Mouse (Mus musculus) intestine, embryonic 15.5 days (tissue): ENCODE results near the gene Pde4d. TPM values are rescaled to one million over a fixed set of nuclear protein-coding genes. Genes with fewer than 3 reads are reported as not detected.
A peak's percentile ranks its signal among the peaks of the same experiment; 100 is the strongest.

ENCODE experiments used
- ATAC-seq: fragments of 200-750 bp; cut with Nextera tagmentation; 2 replicates; pipeline ENCODE4 v1.8.0; 2017; ENCODE audit warnings: moderate TSS enrichment, moderate library complexity
- H3K27ac ChIP-seq: fragments of 300-500 bp; sonication (generic); 2 replicates; pipeline ENCODE4 v1.5.1; 2015; ENCODE audit warnings: mild to moderate bottlenecking, inconsistent platforms
- H3K27me3 ChIP-seq: fragments of 300-500 bp; sonication (generic); replicated peaks from 2 replicates; pipeline ENCODE4 v1.6.1; 2015; ENCODE audit warnings: inconsistent platforms
- H3K36me3 ChIP-seq: fragments of 300-500 bp; sonication (generic); 2 replicates; pipeline ENCODE4 v1.6.1; 2015; ENCODE audit warnings: inconsistent platforms
- H3K4me1 ChIP-seq: fragments of 300-500 bp; sonication (generic); replicated peaks from 2 replicates; pipeline ENCODE4 v1.6.1; 2015; ENCODE audit warnings: inconsistent platforms
- H3K4me2 ChIP-seq: fragments of 300-500 bp; sonication (generic); replicated peaks from 2 replicates; pipeline ENCODE4 v1.6.1; 2015; ENCODE audit warnings: mild to moderate bottlenecking, inconsistent platforms
- H3K4me3 ChIP-seq: fragments of 300-500 bp; sonication (generic); replicated peaks from 2 replicates; pipeline ENCODE4 v1.5.1; 2015; ENCODE audit warnings: inconsistent platforms
- H3K9ac ChIP-seq: fragments of 300-500 bp; sonication (generic); 2 replicates; pipeline ENCODE4 v1.6.1; 2015; ENCODE audit warnings: inconsistent platforms
- H3K9me3 ChIP-seq: fragments of 300-500 bp; sonication (generic); 2 replicates; pipeline ENCODE4 v1.6.1; 2016; ENCODE audit warnings: inconsistent platforms
- WGBS: fragments of 180-500 bp; shearing (Covaris S2); methylation state at CpG from one replicate; pipeline ENCODE4 v1.1.7; 2015; 5-methylcytosine and 5-hydroxymethylcytosine counted together
- polyA plus RNA-seq: library from polyadenylated mRNA; unstranded; fragments of >200 nt; fragmentation: Nextera tagmentation; extraction: Ambion mirVana; gene quantifications from 2 replicates; pipeline ENCODE4 v1.2.1, GENCODE M21; 2015

Gene Pde4d
- polyA plus RNA-seq, 1 experiment from 2014 or later = 18.5 TPM

- H3K9me3 ChIP-seq = no peaks in the 10 kb centered on the region
- H3K36me3 ChIP-seq = no peaks in the 10 kb centered on the region
- H3K27me3 ChIP-seq = no peaks in the 10 kb centered on the region
- H3K27ac ChIP-seq = no peak overlapping the region; the same call in 1 of the 2 replicates
- no peaks in the 10 kb centered on the region for H3K4me1 ChIP-seq
- no peak overlapping the region for H3K4me2 ChIP-seq
- no peak overlapping the region for H3K4me3 ChIP-seq
- H3K9ac ChIP-seq = no peak overlapping the region
- WGBS = 78% methylated on average over 4 of the region's 4 CpGs
- ATAC-seq = 0 out of 2 replicates have a peak, but pooled peaks have one; percentile 31
Measured at GRCm38 (mm10) chr13:109508472-109508871, 1058.7 kb downstream of the Pde4d start.

GRCm38 (mm10) chr13:109518194-109518593, 1068.4 kb downstream of the Pde4d start:
- no peak for ATAC-seq
- H3K9me3 ChIP-seq = no peaks in the 10 kb centered on the region
- H3K9ac ChIP-seq = no peak overlapping the region
- no peaks in the 10 kb centered on the region for H3K27me3 ChIP-seq
- H3K27ac ChIP-seq = no peak overlapping the region
- no peak overlapping the region for H3K4me3 ChIP-seq
- no peaks in the 10 kb centered on the region for H3K36me3 ChIP-seq
- no peak overlapping the region for H3K4me2 ChIP-seq
- 83% methylated on average over 1 of the region's 1 CpGs for WGBS
- no peaks in the 10 kb centered on the region for H3K4me1 ChIP-seq

- Histone ChIP-seq H3K4me2 (no peak overlapping the region), H3K4me3 (no peak overlapping the region), H3K27ac (no peak overlapping the region), H3K9me3 (no peaks in the 10 kb centered on the region), H3K36me3 (no peaks in the 10 kb centered on the region), H3K9ac (no peak overlapping the region), H3K27me3 (no peaks in the 10 kb centered on the region), H3K4me1 (no peaks in the 10 kb centered on the region)
- ATAC-seq = no peak
- 40% methylated on average over 3 of the region's 3 CpGs for WGBS
Measured at GRCm38 (mm10) chr13:109519485-109519884, 1069.7 kb downstream of the Pde4d start.

GRCm38 (mm10) chr13:109519966-109520646, 1070.4 kb downstream of the Pde4d start:
- no peak overlapping the region for H3K27ac ChIP-seq
- H3K36me3 ChIP-seq = no peaks in the 10 kb centered on the region
- ATAC-seq = no peak
- H3K9ac ChIP-seq = no peak overlapping the region
- no peaks in the 10 kb centered on the region for H3K4me1 ChIP-seq
- H3K4me3 ChIP-seq = no peak overlapping the region
- H3K4me2 ChIP-seq = no peak overlapping the region
- no peaks in the 10 kb centered on the region for H3K27me3 ChIP-seq
- 85% methylated on average over 2 of the region's 2 CpGs for WGBS
- H3K9me3 ChIP-seq = no peaks in the 10 kb centered on the region

- no peaks in the 10 kb centered on the region for H3K27me3 ChIP-seq
- H3K9ac ChIP-seq = no peak overlapping the region
- H3K36me3 ChIP-seq = no peaks in the 10 kb centered on the region
- H3K27ac ChIP-seq = no peak overlapping the region
- 73% methylated on average over 3 of the region's 3 CpGs for WGBS
- no peaks in the 10 kb centered on the region for H3K4me1 ChIP-seq
- H3K4me3 ChIP-seq = no peak overlapping the region
- H3K9me3 ChIP-seq = no peaks in the 10 kb centered on the region
- H3K4me2 ChIP-seq = no peak overlapping the region
- no peak for ATAC-seq
Measured at GRCm38 (mm10) chr13:109533838-109534523, 1084.2 kb downstream of the Pde4d start.

GRCm38 (mm10) chr13:109534709-109535284, 1085.0 kb downstream of the Pde4d start:
- no peak overlapping the region for H3K27ac ChIP-seq
- H3K4me1 ChIP-seq = no peaks in the 10 kb centered on the region
- no peaks in the 10 kb centered on the region for H3K9me3 ChIP-seq
- H3K27me3 ChIP-seq = no peaks in the 10 kb centered on the region
- ATAC-seq = no peak
- H3K4me2 ChIP-seq = no peak overlapping the region
- H3K36me3 ChIP-seq = no peaks in the 10 kb centered on the region
- no peak overlapping the region for H3K9ac ChIP-seq
- WGBS = 56% methylated on average over 5 of the region's 5 CpGs
- no peak overlapping the region for H3K4me3 ChIP-seq

GRCm38 (mm10) chr13:109536636-109537035, 1086.9 kb downstream of the Pde4d start:
- Histone ChIP-seq H3K27ac (no peak overlapping the region), H3K4me1 (no peaks in the 10 kb centered on the region), H3K27me3 (no peaks in the 10 kb centered on the region), H3K9ac (no peak overlapping the region), H3K9me3 (no peaks in the 10 kb centered on the region), H3K4me2 (no peak overlapping the region), H3K36me3 (no peaks in the 10 kb centered on the region), H3K4me3 (no peak overlapping the region)
- ATAC-seq = no peak
- 67% methylated on average over 4 of the region's 4 CpGs for WGBS

- H3K27ac ChIP-seq = no peak overlapping the region
- no peak for ATAC-seq
Measured at GRCm38 (mm10) chr13:109539371-109539770, 1089.6 kb downstream of the Pde4d start.

GRCm38 (mm10) chr13:109544646-109545045, 1094.9 kb downstream of the Pde4d start:
- Histone ChIP-seq H3K36me3 (no peaks in the 10 kb centered on the region), H3K27me3 (no peaks in the 10 kb centered on the region), H3K27ac (no peak overlapping the region), H3K4me1 (no peaks in the 10 kb centered on the region), H3K4me2 (no peak overlapping the region), H3K9me3 (no peaks in the 10 kb centered on the region), H3K9ac (no peak overlapping the region), H3K4me3 (no peak overlapping the region)
- ATAC-seq = no peak
- 69% methylated on average over 4 of the region's 4 CpGs for WGBS

More at GRCm38 (mm10) chr13:109539371-109539770, 1089.6 kb downstream of the Pde4d start:
- Histone ChIP-seq H3K9ac (no peak overlapping the region), H3K36me3 (no peaks in the 10 kb centered on the region), H3K4me3 (no peak overlapping the region), H3K4me2 (no peak overlapping the region), H3K4me1 (no peaks in the 10 kb centered on the region), H3K27me3 (no peaks in the 10 kb centered on the region), H3K9me3 (no peaks in the 10 kb centered on the region)
- 56% methylated on average over 3 of the region's 3 CpGs for WGBS

GRCm38 (mm10) chr13:109546337-109546736, 1096.6 kb downstream of the Pde4d start:
- Histone ChIP-seq H3K4me1 (no peaks in the 10 kb centered on the region), H3K4me2 (no peak overlapping the region), H3K27ac (no peak overlapping the region), H3K9me3 (no peaks in the 10 kb centered on the region), H3K27me3 (no peaks in the 10 kb centered on the region), H3K4me3 (no peak overlapping the region), H3K9ac (no peak overlapping the region), H3K36me3 (no peaks in the 10 kb centered on the region)
- 69% methylated on average over 18 of the region's 18 CpGs for WGBS
- no peak for ATAC-seq

- Histone ChIP-seq H3K27me3 (no peaks in the 10 kb centered on the region), H3K4me2 (no peak overlapping the region), H3K9ac (no peak overlapping the region), H3K27ac (no peak overlapping the region), H3K9me3 (no peaks in the 10 kb centered on the region), H3K4me3 (no peak overlapping the region), H3K36me3 (no peaks in the 10 kb centered on the region), H3K4me1 (no peaks in the 10 kb centered on the region)
- ATAC-seq = no peak
- 86% methylated on average over 10 of the region's 10 CpGs for WGBS
Measured at GRCm38 (mm10) chr13:109547006-109547587, 1097.3 kb downstream of the Pde4d start.

- Histone ChIP-seq H3K4me1 (no peaks in the 10 kb centered on the region), H3K27ac (no peak overlapping the region), H3K36me3 (no peaks in the 10 kb centered on the region), H3K4me3 (no peak overlapping the region), H3K27me3 (no peaks in the 10 kb centered on the region), H3K9me3 (no peaks in the 10 kb centered on the region), H3K4me2 (no peak overlapping the region), H3K9ac (no peak overlapping the region)
- ATAC-seq = peak; percentile 72; the same call in 1 of the 2 replicates
- WGBS = 28% methylated on average over 6 of the region's 6 CpGs
Measured at GRCm38 (mm10) chr13:109547700-109548099, 1098.0 kb downstream of the Pde4d start.
